Mouse (Mus musculus) thymus, adult 2 months (tissue): Measurements from ENCODE around the gene P2ry6. TPM values are rescaled to one million over a fixed set of nuclear protein-coding genes. Genes with fewer than 3 reads are reported as not detected.

Experiments used
- DNase-seq: peaks from one replicate; pipeline ENCODE4 v3.0.0; 2021
- H3K27ac ChIP-seq: fragments of 200-500 bp; 2 replicates; pipeline ENCODE4 v1.5.1; 2012; ENCODE audit warnings: low read length, control low read depth; ENCODE audit not compliant: control insufficient read depth, insufficient read depth
- H3K27me3 ChIP-seq: fragments of 200-500 bp; 2 replicates; pipeline ENCODE4 v1.6.1; 2012; ENCODE audit warnings: mild to moderate bottlenecking, low read length, moderate library complexity, mixed read lengths; ENCODE audit not compliant: control insufficient read depth, insufficient read depth
- H3K36me3 ChIP-seq: fragments of 200-500 bp; 2 replicates; pipeline ENCODE4 v1.6.1; 2012; ENCODE audit warnings: mild to moderate bottlenecking, low read length, moderate library complexity; ENCODE audit not compliant: control insufficient read depth, insufficient read depth
- H3K4me1 ChIP-seq: fragments of 200-500 bp; replicated peaks from 2 replicates; pipeline ENCODE4 v1.6.1; 2012; ENCODE audit warnings: low read length; ENCODE audit not compliant: control insufficient read depth, insufficient read depth
- H3K4me3 ChIP-seq: fragments of 200-500 bp; 2 replicates; pipeline ENCODE4 v1.5.1; 2012; ENCODE audit warnings: mild to moderate bottlenecking, low read length, control low read depth, moderate library complexity; ENCODE audit not compliant: control insufficient read depth, insufficient read depth
- CTCF ChIP-seq: fragments of 200-500 bp; IDR thresholded peaks from 2 replicates; pipeline ENCODE4 v1.5.1; 2012; ENCODE audit warnings: mild to moderate bottlenecking, control low read depth, low read length, moderate library complexity, borderline replicate concordance; ENCODE audit not compliant: control insufficient read depth, poor library complexity, insufficient read depth; ENCODE audit errors: extremely low read depth
- POLR2A ChIP-seq: fragments of 200-500 bp; IDR thresholded peaks from 2 replicates; pipeline ENCODE4 v1.6.1; 2012; ENCODE audit warnings: mild to moderate bottlenecking, low read length, control low read depth, moderate library complexity; ENCODE audit not compliant: control insufficient read depth, poor library complexity, insufficient read depth; ENCODE audit errors: extremely low read depth
- WGBS: fragments of 180-500 bp; shearing (Covaris S2); methylation state at CpG from one replicate; pipeline ENCODE4 v1.1.7; 2018; 5-methylcytosine and 5-hydroxymethylcytosine counted together
- polyA plus RNA-seq: library from polyadenylated mRNA; depleted of rRNA; stranded (reverse); fragments of >200 nt; gene quantifications from 2 replicates; pipeline ENCODE4 v1.2.3, GENCODE M21; 2012

P2ry6 gene
- polyA plus RNA-seq, 1 experiment: 36.0 TPM

DNA sequence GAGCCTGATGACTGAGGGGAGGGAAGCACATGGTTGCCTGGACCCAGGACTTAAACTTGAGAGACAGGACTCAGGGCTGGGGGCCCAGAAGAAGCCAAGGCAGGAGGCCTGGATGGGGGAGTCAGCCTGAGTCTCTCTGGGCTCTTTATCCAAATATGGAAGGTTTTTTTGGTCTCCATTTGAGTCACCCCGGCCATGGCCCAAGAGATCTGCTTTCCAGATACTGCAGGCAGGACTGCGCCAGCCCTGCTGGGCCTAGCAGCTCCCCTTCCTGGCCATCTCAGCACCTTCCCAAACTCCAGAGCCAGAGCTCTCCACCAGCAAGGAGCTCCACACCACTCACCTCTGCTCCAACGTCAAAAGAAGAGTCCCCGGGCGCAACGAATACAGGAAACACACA lies 57.9 kb downstream of the P2ry6 start:
- Histone ChIP-seq H3K4me1 (no peaks in the 10 kb centered on the region), H3K27ac (no peak overlapping the region), H3K4me3 (no peak overlapping the region), H3K27me3 (no peaks in the 10 kb centered on the region), H3K36me3 (no peaks in the 10 kb centered on the region)
- 89% methylated on average over 6 of the region's 6 CpGs for WGBS
- TF ChIP-seq POLR2A (no peak), CTCF (no peak)
- no peak for DNase-seq

DNA sequence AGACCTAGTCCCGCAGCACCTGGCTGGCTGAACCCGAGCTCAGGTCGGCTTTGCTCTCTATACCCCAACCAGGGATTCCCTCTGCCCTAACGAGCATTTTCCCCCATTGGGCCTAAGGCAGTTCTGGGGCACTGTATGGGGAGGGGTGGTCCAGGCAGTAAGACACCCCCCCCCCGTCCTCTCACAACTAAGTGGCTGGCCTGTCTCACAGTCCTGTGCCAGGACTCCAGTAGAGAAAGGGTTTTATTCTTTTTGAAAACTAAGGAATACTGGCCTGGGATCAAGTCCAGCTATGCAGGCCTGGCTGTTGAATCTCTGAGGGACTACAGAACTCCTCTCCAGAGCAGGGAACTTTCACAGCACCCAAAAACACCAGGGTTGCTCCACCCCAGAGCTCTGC lies 59.2 kb downstream of the P2ry6 start:
- Histone ChIP-seq H3K27ac (no peak overlapping the region), H3K36me3 (no peaks in the 10 kb centered on the region), H3K4me3 (no peak overlapping the region), H3K27me3 (no peaks in the 10 kb centered on the region), H3K4me1 (no peaks in the 10 kb centered on the region)
- no peak for DNase-seq
- no peak for TF ChIP-seq CTCF
- TF ChIP-seq POLR2A: no peak
- 94% methylated on average over 5 of the region's 5 CpGs for WGBS

DNA sequence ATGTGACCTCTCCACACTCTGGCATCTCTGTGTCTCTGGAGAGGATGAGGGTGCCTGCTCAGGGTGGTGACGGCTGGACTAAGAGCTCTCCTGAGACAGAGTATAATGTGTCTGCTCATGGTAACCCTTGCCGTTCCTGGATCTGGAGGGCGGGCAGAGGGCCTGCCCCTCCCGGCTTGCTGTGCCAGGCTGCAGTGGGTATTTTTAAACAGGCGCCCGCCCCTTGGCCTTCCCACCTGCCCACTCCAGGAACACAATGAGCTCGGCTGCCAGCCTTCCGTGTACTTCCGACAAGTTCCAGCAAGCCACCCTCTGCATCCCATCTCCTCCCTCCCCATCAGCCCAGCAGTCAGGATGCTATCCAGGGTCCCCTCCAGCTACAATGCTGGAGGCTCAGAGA lies 62.7 kb downstream of the P2ry6 start:
- Histone ChIP-seq H3K4me1 (no peaks in the 10 kb centered on the region), H3K27me3 (no peaks in the 10 kb centered on the region), H3K27ac (no peak overlapping the region), H3K36me3 (no peaks in the 10 kb centered on the region), H3K4me3 (no peak overlapping the region)
- TF ChIP-seq CTCF (no peak), POLR2A (no peak)
- 91% methylated on average over 9 of the region's 9 CpGs for WGBS
- no peak for DNase-seq

DNA sequence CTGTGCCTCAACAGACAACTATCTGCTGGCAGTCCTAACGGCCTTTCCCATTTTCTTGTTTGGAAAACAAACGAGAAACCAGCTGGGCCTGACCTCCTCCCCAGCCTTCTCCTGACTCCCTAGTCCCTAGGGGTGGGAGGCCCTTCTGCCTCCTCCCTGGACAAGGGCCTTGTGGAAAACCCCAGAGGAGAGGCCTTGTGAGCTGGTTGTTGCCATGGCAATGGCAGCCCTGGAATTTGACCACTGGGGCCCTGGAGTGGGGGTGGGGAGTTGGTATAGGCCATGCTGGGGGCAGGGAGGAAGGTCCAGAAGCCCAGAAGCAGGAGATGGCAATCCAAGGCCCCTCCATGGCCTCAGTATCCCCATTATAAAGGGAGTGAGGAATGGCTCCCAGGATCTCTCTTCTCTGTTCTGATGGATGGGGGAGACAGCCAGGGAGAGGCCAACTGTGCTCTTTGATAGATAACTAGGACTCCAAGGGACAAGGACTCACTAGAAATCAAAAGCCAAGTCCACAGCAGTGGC lies 63.1 kb downstream of the P2ry6 start:
- no peak for DNase-seq
- H3K27ac ChIP-seq: no peak overlapping the region

DNA sequence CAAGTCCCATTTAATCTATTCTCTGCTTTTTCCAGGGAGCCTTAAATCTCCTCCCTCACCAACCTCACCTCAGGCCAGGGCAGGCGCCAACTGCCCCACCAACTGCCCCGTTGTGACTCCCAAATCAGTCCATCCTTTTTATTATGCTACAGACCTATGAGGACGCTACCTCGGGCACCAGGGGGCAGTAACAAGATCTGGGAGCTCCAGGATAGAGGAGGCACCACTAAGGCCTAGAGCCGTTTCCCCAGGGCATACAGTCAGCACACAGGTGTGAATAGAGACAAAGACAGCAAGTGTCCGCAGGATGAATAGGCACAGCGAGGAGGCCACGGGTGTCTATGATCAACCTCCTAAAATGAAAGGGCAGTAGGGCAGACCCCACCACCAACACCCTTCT lies 65.9 kb downstream of the P2ry6 start:
- TF ChIP-seq CTCF (no peak), POLR2A (no peak)
- Histone ChIP-seq H3K4me1 (no peaks in the 10 kb centered on the region), H3K27ac (no peak overlapping the region), H3K27me3 (no peaks in the 10 kb centered on the region), H3K36me3 (no peaks in the 10 kb centered on the region), H3K4me3 (no peak overlapping the region)
- 62% methylated on average over 8 of the region's 8 CpGs for WGBS
- peak; percentile 19 for DNase-seq

More for the DNA sequence above, 63.1 kb downstream of the P2ry6 start:
- 94% methylated on average over 2 of the region's 2 CpGs for WGBS
- H3K36me3 ChIP-seq: no peaks in the 10 kb centered on the region
- H3K4me3 ChIP-seq: no peak overlapping the region
- no peaks in the 10 kb centered on the region for H3K4me1 ChIP-seq
- no peaks in the 10 kb centered on the region for H3K27me3 ChIP-seq
- no peak for TF ChIP-seq POLR2A
- no peak for TF ChIP-seq CTCF

DNA sequence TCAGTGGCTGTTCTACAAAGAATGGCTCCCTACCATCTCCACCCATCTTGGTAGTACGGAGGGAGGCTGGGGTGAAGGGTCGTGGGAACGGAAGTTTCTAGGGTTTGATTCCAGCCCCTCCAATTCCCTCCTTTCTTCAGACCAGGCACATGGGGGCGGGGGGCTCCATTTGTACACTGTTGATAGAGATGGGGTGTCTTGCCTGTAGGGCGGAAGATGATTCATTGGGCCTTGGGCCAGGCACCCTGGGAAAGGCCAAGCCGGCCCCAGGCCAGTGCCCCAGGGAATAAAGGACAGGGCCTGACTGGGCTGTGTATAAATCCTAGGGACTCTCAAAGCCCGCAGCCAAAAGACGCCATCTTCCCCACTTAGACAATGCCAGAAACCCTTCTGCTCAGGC lies 66.4 kb downstream of the P2ry6 start:
- no peak for DNase-seq
- 95% methylated on average over 8 of the region's 8 CpGs for WGBS
- TF ChIP-seq CTCF (no peak), POLR2A (no peak)
- H3K36me3 ChIP-seq: no peaks in the 10 kb centered on the region
- no peaks in the 10 kb centered on the region for H3K4me1 ChIP-seq
- H3K4me3 ChIP-seq: no peak overlapping the region
- H3K27me3 ChIP-seq: no peaks in the 10 kb centered on the region
- H3K27ac ChIP-seq: no peak overlapping the region

DNA sequence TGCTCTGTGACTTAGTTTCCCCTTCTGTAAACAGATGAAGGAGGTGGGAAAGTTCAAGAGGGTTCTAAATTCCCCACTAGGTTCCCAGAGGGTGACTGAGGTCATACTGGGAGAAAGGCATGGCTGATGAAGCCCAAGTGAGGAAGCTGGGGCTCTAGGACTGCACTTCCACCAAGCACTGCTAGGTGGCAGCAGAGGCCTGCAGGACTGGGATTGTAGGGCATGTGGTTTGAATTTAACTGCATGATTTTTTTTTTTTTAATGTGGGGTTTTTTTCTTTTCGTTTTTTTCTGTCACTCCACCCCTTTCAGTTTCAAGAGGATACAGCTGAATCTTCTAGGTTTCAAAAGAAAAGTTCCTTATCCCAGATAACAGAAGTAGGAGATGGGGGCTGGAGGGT lies 67.2 kb downstream of the P2ry6 start:
- WGBS: 0% methylated on average over 1 of the region's 1 CpGs
- no peaks in the 10 kb centered on the region for H3K36me3 ChIP-seq
- H3K27me3 ChIP-seq: no peaks in the 10 kb centered on the region
- no peak overlapping the region for H3K4me3 ChIP-seq
- peak; percentile 74 for DNase-seq
- no peak overlapping the region for H3K27ac ChIP-seq
- H3K4me1 ChIP-seq: no peaks in the 10 kb centered on the region
- TF ChIP-seq CTCF (peak; percentile 80), POLR2A (no peak)
